Mouse (Mus musculus) CH12.LX (cell line): Measurements from ENCODE around the gene Gm8082. TPM values are rescaled to one million over a fixed set of nuclear protein-coding genes. Genes with fewer than 3 reads are reported as not detected.
"Not testable (repeated sequence)": the region's sequence is repeated elsewhere in the genome, so short reads cannot be mapped to it uniquely, and the experiment has no call there.

Experiments
- DNase-seq: peaks from one replicate; pipeline ENCODE4 v3.0.0-alpha.2; 2013; ENCODE audit errors: extremely low read depth
- H3K27ac ChIP-seq: 2 replicates; pipeline ENCODE4 v1.5.1; 2012; ENCODE audit warnings: low read depth, mild to moderate bottlenecking, control low read depth, moderate library complexity; ENCODE audit not compliant: insufficient read depth
- H3K27me3 ChIP-seq: replicated peaks from 2 replicates; pipeline ENCODE3; 2012; ENCODE audit warnings: inconsistent platforms
- H3K36me3 ChIP-seq, 2 experiments: replicated peaks in 1 of 2; 2 replicates each; pipeline versions ENCODE3 to v1.6.1; 2012; ENCODE audit warnings: inconsistent platforms in 1 of 2, low read length in 1 of 2, mild to moderate bottlenecking in 1 of 2, mixed read lengths in 1 of 2, moderate library complexity in 1 of 2; ENCODE audit not compliant: control insufficient read depth in 1 of 2, insufficient read depth in 1 of 2
- H3K4me1 ChIP-seq, 2 experiments: 2 replicates each; pipeline ENCODE4 v1.6.1; 2012; ENCODE audit warnings: inconsistent platforms in 1 of 2, moderate library complexity in 1 of 2; ENCODE audit not compliant: insufficient read depth in 2 of 2, control insufficient read depth in 1 of 2
- H3K4me2 ChIP-seq: 2 replicates; pipeline ENCODE4 v1.6.1; 2012; ENCODE audit warnings: low read depth, mild to moderate bottlenecking, control low read depth; ENCODE audit not compliant: poor library complexity, insufficient read depth, severe bottlenecking
- H3K4me3 ChIP-seq, 3 experiments: fragments of 150-350 bp in 1 of 3; sonication (generic) in 1 of 3; replicated peaks in 1 of 3; 2 replicates each; pipeline versions ENCODE3 to v1.5.1; 2011 to 2012; ENCODE audit warnings: low read depth in 2 of 3, low read length in 2 of 3, mild to moderate bottlenecking in 2 of 3, moderate library complexity in 2 of 3, control low read depth in 1 of 3, improper control_type of control experiment in 1 of 3, inconsistent platforms in 1 of 3, mixed read lengths in 1 of 3; ENCODE audit not compliant: poor library complexity in 1 of 3
- H3K79me2 ChIP-seq: replicated peaks from 2 replicates; pipeline ENCODE4 v1.6.1; 2012; ENCODE audit warnings: mild to moderate bottlenecking, moderate library complexity; ENCODE audit not compliant: control insufficient read depth, poor library complexity, insufficient read depth, severe bottlenecking; ENCODE audit errors: extremely low read depth
- H3K9ac ChIP-seq: 2 replicates; pipeline ENCODE4 v1.6.1; 2012; ENCODE audit warnings: low read depth, mild to moderate bottlenecking, control low read depth, moderate library complexity; ENCODE audit not compliant: insufficient read depth
- H3K9me3 ChIP-seq: replicated peaks from 2 replicates; pipeline ENCODE3; 2012; ENCODE audit warnings: low read length, inconsistent platforms, mixed read lengths
- dilution Hi-C: fragments of 300-500 bp; cut with MboI; formaldehyde crosslinking; loops from 2 replicates; pipeline ENCODE4 v1.14.3; 2020; ENCODE audit warnings: low sequenced_read_pairs; ENCODE audit not compliant: extremely low pct_unique_long_range_greater_than_20kb, extremely low pct_ligation_motif_present
- in situ Hi-C: fragments of 300-500 bp; cut with MboI; formaldehyde crosslinking; loops from 3 replicates; pipeline ENCODE4 v1.14.3; 2019; ENCODE audit warnings: low sequenced_read_pairs, low pct_ligation_motif_present, low pct_unique_long_range_greater_than_20kb, mixed read lengths
- polyA plus RNA-seq: library from polyadenylated mRNA; unstranded; fragments of >175 nt; gene quantifications from 2 replicates; pipeline ENCODE4 v1.2.1, GENCODE M21; 2012; ENCODE audit warnings: low read depth; ENCODE audit not compliant: insufficient read length
- total RNA-seq, 2 experiments: library from RNA; depleted of rRNA; stranded (reverse); fragments of 300-350 nt in 1 of 2; fragments of >200 nt in 1 of 2; gene quantifications; 2 replicates each; pipeline ENCODE4 v1.2.3; 2012 to 2014

The Gm8082 gene
- not detected in 2 replicates for total RNA-seq (2012; rRNA removed)
- total RNA-seq (2014; rRNA removed) = not detected in 2 replicates
- polyA plus RNA-seq = not detected in 2 replicates

GRCm38 (mm10) chr14:42993524-42993923 is at the start of gene Gm8082:
Gm8082 (minus strand) TSS chr14:42993624.
- H3K27me3 ChIP-seq, H3K79me2 ChIP-seq, H3K9me3 ChIP-seq, H3K36me3 ChIP-seq, H3K4me1 ChIP-seq, H3K4me3 ChIP-seq, H3K4me2 ChIP-seq, DNase-seq, H3K27ac ChIP-seq, in situ Hi-C loops, dilution Hi-C loops, H3K9ac ChIP-seq: not testable (repeated sequence)

DNA sequence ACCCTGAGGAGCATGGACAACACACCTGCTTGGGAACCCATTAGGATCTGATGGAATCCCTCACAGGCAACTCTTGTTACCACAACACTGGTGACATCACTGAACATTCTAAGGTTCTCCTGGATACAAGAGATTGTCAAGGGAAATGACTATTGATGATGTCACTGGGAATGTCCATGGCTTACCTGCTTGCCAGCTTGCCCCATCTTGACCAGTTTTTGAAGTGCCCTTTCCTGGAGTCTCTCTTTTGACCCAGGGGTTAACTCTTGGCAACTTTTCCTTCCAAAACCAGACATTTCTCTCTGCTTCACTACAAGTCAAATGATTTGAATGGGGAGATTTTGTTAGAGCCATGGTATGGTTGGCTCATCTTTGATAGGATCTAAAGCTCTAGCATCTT is 22.1 kb upstream of the Gm8082 start, which contains the start of gene Gm10376:
Gene Gm10376, minus strand, starts transcription at position 101 of the 400 bp plus-strand sequence.
- H3K27me3 ChIP-seq, dilution Hi-C loops, H3K36me3 ChIP-seq, H3K27ac ChIP-seq, H3K4me1 ChIP-seq, H3K4me2 ChIP-seq, DNase-seq, H3K4me3 ChIP-seq, H3K9ac ChIP-seq, H3K9me3 ChIP-seq, H3K79me2 ChIP-seq, in situ Hi-C loops: not testable (repeated sequence)

Other genes with a start within 250 kb of the Gm8082 start
- not detected in 2 replicates for gene Gm3015, start 224.8 kb downstream of the Gm8082 start, total RNA-seq (2012; rRNA removed)
- gene Gm3015, start 224.8 kb downstream of the Gm8082 start, total RNA-seq (2014; rRNA removed) = not detected in 2 replicates
- gene Gm3015, start 224.8 kb downstream of the Gm8082 start, polyA plus RNA-seq = not detected in 2 replicates
- gene Gm10377, start 195.6 kb downstream of the Gm8082 start, total RNA-seq (2012; rRNA removed) = not detected in 2 replicates
- not detected in 2 replicates for gene Gm10377, start 195.6 kb downstream of the Gm8082 start, total RNA-seq (2014; rRNA removed)
- gene Gm10377, start 195.6 kb downstream of the Gm8082 start, polyA plus RNA-seq = not detected in 2 replicates
- gene Gm21977, start 140.1 kb downstream of the Gm8082 start, total RNA-seq (2012; rRNA removed) = not detected in 2 replicates
- gene Gm21977, start 140.1 kb downstream of the Gm8082 start, total RNA-seq (2014; rRNA removed) = not detected in 2 replicates
- not detected in 2 replicates for gene Gm21977, start 140.1 kb downstream of the Gm8082 start, polyA plus RNA-seq
- not detected in 2 replicates for gene Gm10376, start 22.0 kb upstream of the Gm8082 start, total RNA-seq (2012; rRNA removed)
- not detected in 2 replicates for gene Gm10376, start 22.0 kb upstream of the Gm8082 start, total RNA-seq (2014; rRNA removed)
- gene Gm10376, start 22.0 kb upstream of the Gm8082 start, polyA plus RNA-seq = not detected in 2 replicates
- not detected in 2 replicates for gene Gm8094, start 83.0 kb upstream of the Gm8082 start, total RNA-seq (2012; rRNA removed)
- not detected in 2 replicates for gene Gm8094, start 83.0 kb upstream of the Gm8082 start, total RNA-seq (2014; rRNA removed)
- not detected in 2 replicates for gene Gm8094, start 83.0 kb upstream of the Gm8082 start, polyA plus RNA-seq
- gene Gm8104, start 107.0 kb upstream of the Gm8082 start, total RNA-seq (2012; rRNA removed) = not detected in 2 replicates
- gene Gm8104, start 107.0 kb upstream of the Gm8082 start, total RNA-seq (2014; rRNA removed) = not detected in 2 replicates
- gene Gm8104, start 107.0 kb upstream of the Gm8082 start, polyA plus RNA-seq = not detected in 2 replicates
- gene Gm7233, start 186.2 kb upstream of the Gm8082 start, total RNA-seq (2012; rRNA removed) = not detected in 2 replicates
- gene Gm7233, start 186.2 kb upstream of the Gm8082 start, total RNA-seq (2014; rRNA removed) = not detected in 2 replicates
- not detected in 2 replicates for gene Gm7233, start 186.2 kb upstream of the Gm8082 start, polyA plus RNA-seq
- gene Gm8122, start 241.7 kb upstream of the Gm8082 start, total RNA-seq (2012; rRNA removed) = not detected in 2 replicates
- not detected in 2 replicates for gene Gm8122, start 241.7 kb upstream of the Gm8082 start, total RNA-seq (2014; rRNA removed)
- gene Gm8122, start 241.7 kb upstream of the Gm8082 start, polyA plus RNA-seq = not detected in 2 replicates